Mouse (Mus musculus) MN1 (cell line): ENCODE measurements around the gene Zfp108.

Source experiments
- DNase-seq: peaks from one replicate; pipeline ENCODE4 v3.0.0-alpha.2; 2016; ENCODE audit warnings: low spot score

Gene Zfp108

DNA sequence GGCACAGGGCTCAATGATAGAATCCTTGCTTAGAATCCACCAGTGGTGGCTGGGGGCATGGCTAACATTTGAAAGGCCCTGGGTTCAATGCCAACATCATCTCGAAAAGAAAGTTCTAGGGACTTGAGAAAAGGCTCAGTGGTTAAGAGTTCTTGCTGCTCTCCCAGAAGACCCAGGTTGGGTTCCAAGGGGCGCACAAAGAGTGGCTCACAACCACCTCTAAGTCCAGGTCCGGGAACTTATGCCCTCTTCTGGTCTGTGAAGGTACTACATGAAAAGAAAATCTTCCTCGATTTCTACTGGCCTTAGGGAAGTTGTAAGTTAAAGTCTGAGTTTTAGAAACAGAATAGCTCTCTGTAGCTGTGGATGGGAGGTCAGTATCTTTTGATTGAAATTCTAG is 31.5 kb downstream of the Zfp108 start:
- DNase-seq = no peak

GRCm38 (mm10) chr7:24286916-24287315 is 32.3 kb downstream of the Zfp108 start:
- DNase-seq = no peak

DNA sequence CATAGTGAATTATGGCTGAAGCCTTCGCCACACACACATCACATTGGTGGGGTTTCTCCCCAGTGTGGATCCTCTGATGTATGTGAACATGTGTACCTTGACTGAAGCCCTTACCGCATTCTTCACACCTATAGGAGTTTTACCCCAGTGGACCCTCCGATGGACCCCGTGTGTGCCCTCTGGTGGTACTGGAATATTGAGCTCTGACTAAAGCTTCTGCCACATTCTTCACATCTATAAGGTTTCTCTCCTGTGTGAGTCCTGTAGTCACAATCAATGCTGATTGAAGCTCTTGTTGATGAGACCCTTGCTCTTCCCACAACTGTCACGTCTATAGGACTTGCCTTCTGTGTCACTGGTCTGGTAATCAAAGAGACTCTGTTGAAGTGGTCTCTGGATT is 33.1 kb downstream of the Zfp108 start:
- DNase-seq = no peak

- DNase-seq = no peak
Observed at GRCm38 (mm10) chr7:24288512-24288911, 33.9 kb downstream of the Zfp108 start.

DNA sequence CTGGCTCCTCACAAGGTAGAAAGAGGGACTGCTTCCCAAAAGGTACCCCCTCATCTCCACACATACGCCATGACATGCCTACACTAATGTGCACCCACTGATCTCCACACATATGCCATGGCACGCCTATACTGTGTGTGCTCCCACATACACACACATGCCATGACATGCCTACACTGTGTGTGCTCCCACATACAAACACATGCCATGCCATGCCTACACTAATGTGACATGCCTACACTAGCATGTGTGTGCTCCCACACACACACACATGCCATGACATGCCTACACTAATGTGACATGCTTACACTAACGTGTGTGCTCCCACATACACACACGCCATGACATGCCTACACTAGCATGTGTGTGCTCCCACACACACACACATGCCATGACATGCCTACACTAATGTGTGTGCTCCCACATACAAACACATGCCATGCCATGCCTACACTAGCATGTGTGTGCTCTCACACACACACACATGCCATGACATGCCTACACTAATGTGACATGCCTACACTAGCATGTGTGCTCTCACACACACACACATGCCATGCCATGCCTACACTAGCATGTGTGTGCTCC is 35.6 kb downstream of the Zfp108 start:
- DNase-seq = no peak

GRCm38 (mm10) chr7:24291387-24292090 is 36.9 kb downstream of the Zfp108 start:
- DNase-seq = no peak

GRCm38 (mm10) chr7:24293061-24293851 is 38.7 kb downstream of the Zfp108 start:
- DNase-seq = no peak

- no peak for DNase-seq
Observed at GRCm38 (mm10) chr7:24294763-24295162, 40.2 kb downstream of the Zfp108 start.

DNA sequence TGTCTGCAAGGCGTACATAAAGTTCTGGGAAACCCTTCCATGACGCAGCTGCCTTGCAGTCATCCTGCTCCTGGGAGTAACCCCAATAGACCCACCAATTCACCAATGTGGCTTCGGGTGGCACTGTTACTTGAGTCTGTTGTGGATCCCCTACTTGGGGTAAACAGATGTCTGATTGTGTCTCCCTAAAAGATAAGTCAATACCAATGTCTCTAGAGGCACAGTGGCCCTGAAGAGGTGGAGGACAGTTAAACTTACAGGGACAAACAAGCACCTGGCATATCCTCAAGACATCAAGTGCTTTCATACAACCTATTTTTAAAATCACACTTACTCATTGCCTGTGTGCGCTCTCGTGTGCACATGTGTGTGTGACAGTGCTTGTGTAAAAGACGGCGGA is 40.8 kb downstream of the Zfp108 start:
- no peak for DNase-seq

DNA sequence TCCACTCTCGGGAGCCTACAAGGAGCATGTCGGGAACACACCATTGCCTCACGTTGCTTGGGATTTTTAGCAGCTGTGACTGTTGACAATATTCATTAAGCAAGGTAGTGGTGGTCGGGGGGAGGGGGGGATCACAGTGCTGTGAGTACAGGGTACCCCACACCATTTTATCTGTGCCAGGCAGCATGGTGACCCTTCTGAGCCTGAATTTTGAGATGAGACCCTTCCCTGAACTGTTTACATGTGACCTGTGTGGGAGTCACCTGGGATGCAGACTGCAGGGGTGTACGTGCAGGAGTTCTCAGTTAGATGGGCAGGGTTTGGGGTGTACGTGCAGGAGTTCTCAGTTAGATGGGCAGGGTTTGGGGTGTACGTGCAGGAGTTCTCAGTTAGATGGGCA is 41.8 kb downstream of the Zfp108 start:
- no peak for DNase-seq

GRCm38 (mm10) chr7:24297361-24298095 is 42.9 kb downstream of the Zfp108 start:
- no peak for DNase-seq

GRCm38 (mm10) chr7:24298635-24298972 is 44.0 kb downstream of the Zfp108 start:
- DNase-seq = no peak

- peak; percentile 88 for DNase-seq
Observed at GRCm38 (mm10) chr7:24298973-24299708, 44.5 kb downstream of the Zfp108 start.

GRCm38 (mm10) chr7:24299823-24300481 is 45.4 kb downstream of the Zfp108 start:
- DNase-seq = peak; percentile 34

DNA sequence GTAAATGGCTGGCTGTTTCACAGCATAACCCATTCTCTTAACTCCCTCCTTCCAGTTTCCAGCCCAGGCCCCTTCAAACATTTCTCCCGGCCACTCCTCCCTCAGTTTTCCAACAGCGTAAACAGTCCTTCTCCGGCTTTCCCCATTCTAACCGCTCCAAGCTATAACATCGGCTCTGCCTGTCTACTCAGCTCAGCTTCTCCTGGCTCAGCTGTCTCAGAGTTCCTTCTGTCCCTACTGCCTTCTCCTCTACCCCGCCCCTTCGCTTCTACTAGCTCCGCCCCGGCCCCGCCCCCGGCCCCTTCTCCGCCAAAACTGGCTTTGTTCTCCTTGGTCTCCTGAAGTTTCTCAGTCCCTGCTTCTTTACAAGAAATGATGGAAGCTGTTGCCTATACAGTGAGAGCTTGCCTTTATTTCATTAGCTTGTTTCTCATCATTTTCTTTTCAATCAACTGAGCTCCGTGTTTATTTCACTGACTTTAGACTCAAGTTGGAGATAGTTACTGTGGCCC is 46.2 kb downstream of the Zfp108 start, which contains the start of gene Zfp61:
TSS of gene Zfp61 (minus strand) at position 462 of the 512 bp plus-strand sequence.
- no peak for DNase-seq
